Mouse (Mus musculus): ENCODE data around the gene Hs6st1.

DNA sequence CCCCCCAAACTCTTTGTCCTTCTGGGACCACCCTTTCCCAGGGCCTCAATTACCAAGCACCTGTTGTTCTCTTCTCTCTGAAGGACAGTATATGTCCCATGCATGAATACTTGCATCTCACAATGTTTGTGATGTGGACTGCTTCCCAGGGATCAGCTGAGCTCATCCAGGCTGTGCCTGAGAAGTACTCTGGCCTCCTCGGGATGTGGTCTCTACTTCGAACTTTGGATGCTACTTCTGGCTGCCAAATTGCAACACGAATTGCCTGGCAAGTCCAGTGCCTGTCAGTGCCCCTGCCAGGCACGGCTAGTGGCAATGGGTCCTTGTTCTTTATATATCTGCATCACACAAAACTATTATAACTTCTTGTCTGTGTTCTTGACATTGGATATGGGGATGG, 41.8 kb downstream of the Hs6st1 start:
- TF ChIP-seq MYOG (IDR thresholded peaks at IDR 0.05; ENCODE audit: control insufficient read depth in 1 of 3, insufficient read depth in 1 of 3, insufficient read length in 2 of 3, low read depth in 2 of 3) (no peak), POLR2A (IDR thresholded peaks at IDR 0.05; ENCODE audit: insufficient read length, low read depth) (no peak), USF1 (IDR thresholded peaks at IDR 0.05; ENCODE audit: low read depth) (no peak), MAX (IDR thresholded peaks at IDR 0.05; ENCODE audit: low read depth) (no peak), CEBPB (IDR thresholded peaks at IDR 0.05; ENCODE audit: insufficient read depth, poor library complexity, severe bottlenecking) (no peak), E2F4 (IDR thresholded peaks at IDR 0.05; ENCODE audit: insufficient read depth) (no peak)

Data from myocyte (in vitro differentiated cells).